Mouse (Mus musculus) brown adipose tissue, adult 24 weeks (tissue): ENCODE data around the gene Fbxl12. TPM values are rescaled to one million over a fixed set of nuclear protein-coding genes. Genes with fewer than 3 reads are reported as not detected.

Experiments used
- polyA plus RNA-seq: library from polyadenylated mRNA; stranded (reverse); fragments of >200 nt; gene quantifications from 2 replicates; pipeline ENCODE4 v1.2.4, GENCODE M21; 2012; ENCODE audit not compliant: missing spikeins, insufficient read depth, insufficient read length

Fbxl12 gene
- polyA plus RNA-seq, 1 experiment = 5.8 TPM

Other genes starting within 250 kb of the Fbxl12 start
- gene Zfp26, start 184.6 kb downstream of the Fbxl12 start, polyA plus RNA-seq = 4.0 and 4.2 TPM in 2 replicates
- 8.0 and 8.5 TPM in 2 replicates for gene Zfp426, start 152.0 kb downstream of the Fbxl12 start, polyA plus RNA-seq
- gene Zfp266, start 123.3 kb downstream of the Fbxl12 start, polyA plus RNA-seq = 11.8 and 14.7 TPM in 2 replicates
- gene Zfp846, start 63.5 kb downstream of the Fbxl12 start, polyA plus RNA-seq = 3.8 and 5.0 TPM in 2 replicates
- gene Ubl5, start 1.9 kb downstream of the Fbxl12 start, polyA plus RNA-seq = 257 and 293 TPM in 2 replicates
- gene Pin1, start 7.3 kb upstream of the Fbxl12 start, polyA plus RNA-seq = 13.9 and 17.2 TPM in 2 replicates
- gene Olfm2, start 101.6 kb upstream of the Fbxl12 start, polyA plus RNA-seq = 0.63 TPM in 1 of 2 replicates, not detected in the other
- 16.9 and 23.5 TPM in 2 replicates for gene Col5a3, start 170.3 kb upstream of the Fbxl12 start, polyA plus RNA-seq
- not detected in 2 replicates for gene Rdh8, start 173.7 kb upstream of the Fbxl12 start, polyA plus RNA-seq
- gene A230050P20Rik, start 223.9 kb upstream of the Fbxl12 start, polyA plus RNA-seq = 2.1 and 5.8 TPM in 2 replicates
- 3.1 and 5.0 TPM in 2 replicates for gene Angptl6, start 235.0 kb upstream of the Fbxl12 start, polyA plus RNA-seq
- gene Ppan, start 243.4 kb upstream of the Fbxl12 start, polyA plus RNA-seq = 6.6 and 7.9 TPM in 2 replicates